Mouse (Mus musculus) adrenal gland, adult 8-10 months (tissue): ENCODE data around the gene Fgf4. TPM values are rescaled to one million over a fixed set of nuclear protein-coding genes. Genes with fewer than 3 reads are reported as not detected.

Experiments
- DNase-seq: peaks from one replicate; pipeline ENCODE4 v3.0.0; 2022
- total RNA-seq, 4 experiments: library from RNA; stranded (reverse); gene quantifications; 2 replicates each; pipeline ENCODE4 v1.2.4; 2022

The Fgf4 gene
- total RNA-seq: not detected

GRCm38 (mm10) chr7:144847067-144847466, at the start of gene Fgf4:
Gene Fgf4 (plus strand): TSS chr7:144847367.
- DNase-seq: no peak

DNA sequence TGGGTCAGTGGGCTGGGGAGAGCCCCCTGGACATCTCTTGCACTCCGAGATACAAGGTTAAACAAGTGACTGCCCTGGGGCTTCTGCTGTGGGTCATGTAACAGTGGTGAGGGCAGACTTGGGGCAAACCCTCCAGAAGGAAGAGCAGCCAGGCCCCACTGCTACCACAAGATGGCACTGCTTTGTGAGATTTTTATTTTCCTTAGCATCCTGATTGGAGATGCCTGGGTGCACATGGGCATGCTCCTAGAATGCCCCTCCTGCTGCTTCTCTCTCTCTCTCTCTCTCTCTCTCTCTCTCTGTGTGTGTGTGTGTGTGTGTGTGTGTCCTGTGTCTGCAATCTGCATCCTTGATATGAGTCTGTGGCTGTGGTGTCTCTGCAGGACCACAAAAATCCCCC, 48.7 kb upstream of the Fgf4 start:
- no peak for DNase-seq

- DNase-seq: no peak
Observed at GRCm38 (mm10) chr7:144807036-144807435, 40.1 kb upstream of the Fgf4 start.

DNA sequence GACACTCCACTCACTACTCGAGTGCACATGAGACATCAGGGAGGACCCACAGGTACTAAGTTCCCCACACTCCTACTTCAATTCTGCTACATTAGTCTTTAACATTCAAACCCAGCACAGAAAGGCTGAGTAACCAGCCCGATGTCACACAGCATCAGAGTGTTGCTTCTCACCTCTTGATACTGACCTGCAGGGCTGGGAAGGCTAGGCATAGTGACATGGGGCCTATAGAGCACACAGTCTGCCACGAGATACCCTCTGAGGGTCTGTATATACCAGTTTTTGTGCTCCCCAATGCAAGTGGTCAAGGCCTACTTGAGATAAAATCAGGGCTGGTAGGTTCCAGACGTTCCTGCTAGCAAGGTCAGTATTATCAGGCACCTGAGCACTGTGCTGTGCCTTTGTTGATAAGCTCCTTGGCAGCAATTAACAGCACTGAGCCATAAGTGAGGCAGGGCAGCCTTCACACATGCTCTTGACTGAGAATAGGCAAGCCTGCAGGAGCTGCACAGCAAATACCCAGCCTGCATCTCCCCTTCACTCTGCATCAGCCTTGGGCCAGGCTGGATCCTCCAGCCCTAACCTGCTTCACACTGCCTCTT, 39.1 kb upstream of the Fgf4 start:
- DNase-seq: no peak

- no peak for DNase-seq
Observed at GRCm38 (mm10) chr7:144811521-144811920, 35.6 kb upstream of the Fgf4 start.

- DNase-seq: no peak
Observed at GRCm38 (mm10) chr7:144821901-144822300, 25.3 kb upstream of the Fgf4 start.

GRCm38 (mm10) chr7:144823988-144824387, 23.2 kb upstream of the Fgf4 start:
- DNase-seq: no peak

- no peak for DNase-seq
Observed at GRCm38 (mm10) chr7:144828369-144828768, 18.8 kb upstream of the Fgf4 start.

- DNase-seq: no peak
Observed at GRCm38 (mm10) chr7:144837891-144838488, 9.2 kb upstream of the Fgf4 start, which contains the start of gene Fgf3. Gene Fgf3 (plus strand): TSS chr7:144838083.

- DNase-seq: no peak
Observed at GRCm38 (mm10) chr7:144838522-144839503, 8.4 kb upstream of the Fgf4 start.

DNA sequence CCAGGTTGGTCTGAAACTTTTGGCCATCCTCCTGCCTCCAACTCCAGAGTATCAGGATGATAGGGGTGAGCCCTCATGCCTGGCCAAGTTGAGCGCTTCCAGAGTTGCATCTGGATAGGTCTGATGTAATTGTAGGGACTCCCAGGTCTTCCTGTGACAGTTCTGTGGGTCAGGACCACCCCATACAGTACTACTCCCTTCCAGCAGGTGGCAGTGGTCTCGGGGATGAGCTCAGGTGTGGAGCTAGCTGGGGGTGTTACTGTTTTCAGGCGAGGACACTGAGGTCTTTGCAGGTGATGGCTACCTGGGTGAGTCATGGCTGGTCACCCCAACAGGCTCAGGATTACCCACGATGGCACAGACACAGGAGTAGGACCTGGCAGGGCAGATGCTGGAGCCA, 1.0 kb upstream of the Fgf4 start:
- DNase-seq: peak; percentile 13

DNA sequence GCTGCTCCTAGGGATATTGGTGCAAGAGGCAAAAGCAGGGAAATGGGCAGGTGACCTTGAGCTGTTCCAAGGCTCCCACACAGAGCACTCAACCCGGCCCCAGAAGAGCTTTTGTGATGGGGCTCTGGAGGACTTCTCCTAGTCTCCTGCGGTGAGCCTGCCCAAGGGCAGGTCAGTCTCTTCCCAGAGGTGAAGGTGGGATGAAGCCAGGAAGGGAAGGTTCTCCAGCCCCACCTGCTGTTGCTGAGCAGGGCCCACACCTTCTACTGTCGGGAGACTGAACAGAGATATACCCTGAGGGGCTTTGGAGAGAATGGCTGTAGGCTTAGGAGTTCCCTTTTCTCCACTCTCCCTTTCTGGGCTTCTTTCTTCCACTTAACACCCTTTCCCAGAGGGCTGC, 4.2 kb downstream of the Fgf4 start:
- DNase-seq: no peak

- no peak for DNase-seq
Observed at GRCm38 (mm10) chr7:144854966-144855365, 7.8 kb downstream of the Fgf4 start.

GRCm38 (mm10) chr7:144857158-144857557, 10.0 kb downstream of the Fgf4 start:
- no peak for DNase-seq

- DNase-seq: no peak
Observed at GRCm38 (mm10) chr7:144857826-144858342, 10.7 kb downstream of the Fgf4 start.

GRCm38 (mm10) chr7:144858702-144859101, 11.5 kb downstream of the Fgf4 start:
- DNase-seq: no peak

DNA sequence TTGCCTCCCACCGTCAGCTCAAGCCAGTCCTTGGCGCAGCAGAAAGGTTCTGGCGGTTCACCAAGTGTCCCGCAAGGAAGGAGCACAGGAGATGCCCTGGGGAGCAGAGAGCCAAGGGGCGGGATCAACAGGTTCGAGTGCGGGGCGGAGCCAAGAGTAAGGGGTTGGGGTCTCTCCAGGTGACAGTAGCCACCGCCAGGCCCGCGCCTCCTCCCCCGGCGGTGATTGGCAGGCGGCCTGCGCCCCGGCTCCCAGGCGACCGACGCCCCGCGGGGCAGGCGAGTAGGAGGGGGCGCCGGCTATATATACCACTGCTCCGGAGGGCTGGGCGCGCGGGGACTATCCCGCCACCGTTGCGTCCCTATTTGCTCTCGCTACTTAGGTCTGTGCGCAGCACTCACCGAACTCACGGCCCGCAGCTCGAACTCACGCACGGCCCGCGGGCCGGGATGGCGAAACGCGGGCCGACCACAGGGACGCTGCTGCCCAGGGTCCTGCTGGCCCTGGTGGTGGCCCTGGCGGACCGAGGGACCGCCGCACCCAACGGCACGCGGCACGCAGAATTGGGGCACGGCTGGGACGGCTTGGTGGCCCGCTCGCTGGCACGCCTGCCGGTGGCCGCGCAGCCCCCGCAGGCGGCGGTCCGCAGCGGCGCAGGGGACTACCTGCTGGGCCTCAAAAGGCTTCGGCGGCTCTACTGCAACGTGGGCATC, 14.0 kb downstream of the Fgf4 start:
- no peak for DNase-seq

- DNase-seq: no peak
Observed at GRCm38 (mm10) chr7:144861769-144862070, 14.6 kb downstream of the Fgf4 start.

- DNase-seq: no peak
Observed at GRCm38 (mm10) chr7:144862126-144862525, 15.0 kb downstream of the Fgf4 start.

- no peak for DNase-seq
Observed at GRCm38 (mm10) chr7:144862712-144863111, 15.5 kb downstream of the Fgf4 start.

DNA sequence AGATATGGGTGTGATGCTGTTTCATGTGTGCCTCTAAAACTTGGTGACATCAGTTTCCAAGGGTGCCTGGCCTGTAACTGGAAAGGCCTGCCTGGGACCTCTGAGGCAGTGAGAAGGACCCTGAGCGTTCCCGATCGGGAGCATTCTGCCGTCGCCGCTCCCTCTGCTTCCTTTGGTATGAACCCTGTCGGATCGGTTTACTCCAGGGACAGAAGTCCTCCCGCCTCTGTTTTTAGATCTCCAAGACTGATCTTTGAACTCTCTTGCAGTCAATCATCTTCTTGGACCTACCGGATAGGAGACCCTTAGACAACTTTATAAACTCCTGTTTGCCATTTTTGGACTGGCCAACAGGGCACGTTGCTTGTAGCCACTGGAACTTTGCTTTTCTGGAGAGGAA, 16.0 kb downstream of the Fgf4 start:
- no peak for DNase-seq

DNA sequence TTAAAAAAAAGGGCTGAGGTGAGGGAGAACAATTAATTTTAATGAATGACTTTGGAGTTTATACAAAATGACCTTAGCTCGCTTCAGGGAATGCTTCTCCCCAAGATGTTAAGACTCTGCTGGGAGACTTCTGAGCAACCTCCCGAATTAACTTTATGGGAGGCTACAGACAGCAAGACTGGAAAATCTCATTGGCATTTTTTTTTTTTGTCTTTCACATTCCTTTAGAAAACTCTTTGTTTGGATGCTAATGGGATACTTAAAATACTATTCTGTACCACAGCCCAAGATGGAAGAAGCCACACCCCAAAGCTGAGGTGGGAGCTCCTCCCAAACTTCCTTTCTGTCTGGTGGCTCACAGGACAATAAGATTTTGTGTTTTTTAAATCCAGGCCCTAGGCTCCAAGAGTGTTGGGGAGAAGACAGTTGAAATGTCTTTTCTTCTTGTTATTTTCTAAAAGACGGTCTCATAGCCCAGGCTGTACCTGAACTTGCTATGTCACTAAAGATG, 17.0 kb downstream of the Fgf4 start:
- no peak for DNase-seq
